Mouse (Mus musculus) neutrophil, adult 5-6 weeks (primary cell): ENCODE measurements around the gene Grin2a. TPM values are rescaled to one million over a fixed set of nuclear protein-coding genes. Genes with fewer than 3 reads are reported as not detected.

Experiments used
- ATAC-seq: fragments of 151-379, 151-347 bp; 2 replicates; pipeline ENCODE4 v1.8.0; 2017; ENCODE audit warnings: mild to moderate bottlenecking, moderate TSS enrichment; ENCODE audit not compliant: insufficient number of reproducible peaks, poor library complexity, low FRiP score, severe bottlenecking; ENCODE audit errors: extremely low read depth
- total RNA-seq: library from RNA; stranded (forward); fragments of 200-1000 nt; gene quantifications from 2 replicates; pipeline ENCODE4 v1.2.3, GENCODE M21; 2017

Gene Grin2a
- total RNA-seq, 1 experiment from 2014 or later: 0.23 TPM

DNA sequence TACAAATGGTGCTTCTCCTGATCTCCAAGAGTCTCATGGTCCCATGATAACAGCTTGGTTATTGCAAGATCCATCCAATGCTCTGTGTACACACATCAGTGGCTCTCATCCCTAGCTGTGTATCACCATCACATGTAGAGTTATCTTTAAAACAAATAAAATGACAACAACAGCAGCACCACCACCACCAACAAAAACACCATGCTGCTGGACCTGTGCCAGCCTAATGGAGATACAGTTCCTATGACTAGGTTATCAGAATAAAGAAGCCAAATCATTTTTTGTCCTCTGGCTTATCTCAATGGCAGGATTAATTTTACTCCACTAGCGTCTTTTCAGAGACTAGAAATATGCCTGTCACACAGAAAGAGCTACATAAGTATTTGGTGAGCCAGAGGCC lies 226.4 kb downstream of the Grin2a start:
- no peak for ATAC-seq

DNA sequence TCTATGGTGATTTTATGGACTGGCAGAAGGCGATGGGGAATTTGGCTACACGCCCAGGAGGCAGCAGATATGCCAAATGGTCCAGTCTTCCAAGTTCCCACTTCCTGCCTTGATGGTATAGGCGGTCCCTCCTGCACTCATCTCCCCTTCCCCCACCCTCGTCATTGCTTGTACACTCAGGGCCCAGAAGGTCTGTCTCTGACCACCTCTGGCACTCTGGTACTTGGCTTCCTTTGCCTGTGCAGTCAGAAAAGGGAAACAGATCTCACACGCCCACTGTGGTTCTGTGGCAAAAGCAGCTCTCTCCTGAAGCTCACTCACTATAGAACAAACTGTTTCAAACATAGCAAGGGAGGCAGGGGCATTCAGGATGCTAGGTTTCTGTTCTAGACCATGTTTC lies 227.0 kb downstream of the Grin2a start:
- ATAC-seq: no peak

DNA sequence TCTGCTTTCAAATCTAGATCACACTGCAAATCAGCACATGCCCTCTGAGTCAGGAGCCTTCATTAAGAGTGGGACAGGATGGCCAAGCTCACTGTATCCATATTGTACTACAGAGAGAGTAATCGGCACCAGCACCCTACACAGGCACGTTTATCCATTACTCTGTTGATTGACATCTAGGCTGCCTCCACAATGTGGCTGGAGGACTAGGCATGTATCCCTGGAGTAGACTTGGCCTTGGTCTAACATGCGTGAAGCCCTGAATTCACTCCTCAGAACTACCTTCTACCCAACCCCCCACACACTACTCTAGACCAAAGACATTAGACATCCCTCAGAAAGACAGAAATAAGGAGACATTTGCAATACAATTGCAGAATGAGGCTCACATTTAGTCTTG lies 227.4 kb downstream of the Grin2a start:
- ATAC-seq: no peak

DNA sequence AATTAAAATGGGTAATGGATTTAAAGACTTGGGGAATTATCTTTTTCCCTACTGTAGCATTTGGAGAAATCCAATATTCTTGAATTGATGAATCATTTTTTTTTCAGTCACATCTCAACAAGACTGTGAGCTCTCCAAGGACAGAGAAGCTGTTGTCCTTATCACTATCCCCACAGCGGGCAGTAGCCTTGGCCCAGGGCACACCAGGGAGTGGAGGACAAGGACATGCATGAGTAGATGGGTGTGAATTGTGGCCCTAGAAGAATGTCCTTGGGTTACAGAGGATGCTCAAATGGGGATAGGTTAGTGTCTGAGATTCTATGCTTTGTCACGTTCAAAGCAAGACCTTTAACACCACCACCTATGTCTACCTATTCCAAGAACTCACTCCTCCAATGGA lies 231.3 kb downstream of the Grin2a start:
- no peak for ATAC-seq

DNA sequence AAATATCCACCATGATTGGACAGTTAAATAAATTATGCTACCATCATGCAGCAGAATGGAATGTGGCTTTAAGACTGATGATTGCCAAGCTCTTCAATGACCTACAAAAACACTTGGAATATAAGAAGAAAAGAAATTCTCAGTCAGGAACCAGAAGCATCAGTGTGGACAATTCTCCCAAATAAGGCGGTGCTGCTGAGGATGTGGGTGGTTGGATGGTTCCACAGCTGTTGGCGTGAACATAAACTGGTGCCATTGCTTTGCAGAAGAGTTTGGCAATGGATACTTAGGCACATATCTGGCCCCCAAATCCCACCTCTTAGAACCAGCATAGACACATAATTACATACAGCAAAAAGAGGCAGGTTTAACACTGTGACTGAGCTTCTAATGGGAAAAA lies 235.0 kb downstream of the Grin2a start:
- ATAC-seq: no peak

DNA sequence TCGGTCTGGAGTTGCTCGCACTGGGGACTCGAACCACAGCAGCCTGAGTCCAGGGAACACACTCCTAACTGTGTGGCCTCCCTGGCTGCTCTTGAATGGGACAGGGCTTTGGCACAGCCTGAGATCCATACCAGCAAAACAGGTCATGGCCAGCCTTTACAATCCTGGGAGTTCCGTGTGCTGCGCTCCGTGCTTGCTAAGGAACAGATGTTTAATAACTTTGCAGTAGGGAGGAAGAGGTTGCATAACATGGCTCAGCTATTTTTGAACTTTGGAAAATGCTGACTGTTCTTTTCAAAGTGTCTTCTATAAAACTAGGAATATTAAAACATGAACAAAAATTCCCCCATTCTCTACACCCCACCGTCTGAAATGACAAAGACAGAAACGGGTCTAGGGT lies 238.5 kb downstream of the Grin2a start:
- no peak for ATAC-seq

DNA sequence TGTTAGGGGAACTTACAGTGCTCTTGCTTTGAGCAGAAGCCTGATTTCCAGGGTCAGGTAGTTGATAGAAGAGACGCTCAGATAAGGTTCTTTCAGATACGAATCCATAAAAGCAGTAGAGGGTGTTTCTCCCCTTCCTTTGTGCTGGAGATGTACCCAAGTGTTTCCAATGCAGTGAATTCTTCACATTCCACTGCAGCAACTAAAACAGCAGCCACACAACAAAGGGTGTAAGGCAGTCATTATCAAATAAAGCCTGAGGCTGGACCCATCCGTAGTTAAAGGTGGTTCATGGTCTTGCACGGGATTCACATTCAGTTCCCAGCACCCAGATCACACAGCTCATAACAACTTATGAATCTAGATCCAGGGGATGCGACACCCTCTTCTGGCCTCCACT lies 241.3 kb downstream of the Grin2a start:
- ATAC-seq: no peak

DNA sequence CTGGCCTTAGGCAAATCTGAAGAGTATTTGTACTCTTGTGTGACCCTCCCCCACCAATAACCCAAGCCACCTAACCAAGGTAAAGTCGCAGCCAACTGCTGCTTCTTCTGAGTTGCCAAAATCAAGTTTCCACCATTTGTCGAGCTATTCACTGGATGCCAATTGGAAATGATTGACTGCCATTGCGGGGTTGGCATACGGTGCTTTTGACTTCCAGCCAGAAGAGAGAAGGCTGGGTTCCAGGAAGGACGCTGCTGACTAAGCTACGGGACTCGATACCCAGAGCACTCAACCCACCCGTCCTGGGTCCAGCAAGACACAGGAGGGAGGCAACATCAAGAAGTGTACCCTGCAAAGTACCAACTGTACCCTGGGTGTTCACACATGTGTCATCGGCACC lies 242.3 kb downstream of the Grin2a start:
- no peak for ATAC-seq

DNA sequence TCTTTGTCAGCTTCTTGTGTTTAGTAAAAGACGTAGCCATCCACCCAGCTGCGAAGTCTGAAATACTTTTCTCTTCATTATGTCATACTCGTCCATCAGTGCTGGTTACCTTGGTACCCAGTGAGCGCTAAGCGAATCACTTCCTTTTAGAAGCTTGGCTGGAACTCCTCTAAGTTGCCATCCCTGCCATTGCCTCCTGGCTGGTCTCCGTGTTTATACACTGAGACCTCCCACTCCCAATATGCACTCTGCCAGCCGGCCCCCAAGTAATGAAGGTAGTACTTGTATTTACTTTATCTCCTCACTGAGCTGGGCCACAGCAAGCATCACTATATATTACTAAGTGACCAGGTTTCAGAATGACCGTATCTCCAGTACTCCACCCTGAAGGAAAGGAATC lies 242.8 kb downstream of the Grin2a start:
- no peak for ATAC-seq

DNA sequence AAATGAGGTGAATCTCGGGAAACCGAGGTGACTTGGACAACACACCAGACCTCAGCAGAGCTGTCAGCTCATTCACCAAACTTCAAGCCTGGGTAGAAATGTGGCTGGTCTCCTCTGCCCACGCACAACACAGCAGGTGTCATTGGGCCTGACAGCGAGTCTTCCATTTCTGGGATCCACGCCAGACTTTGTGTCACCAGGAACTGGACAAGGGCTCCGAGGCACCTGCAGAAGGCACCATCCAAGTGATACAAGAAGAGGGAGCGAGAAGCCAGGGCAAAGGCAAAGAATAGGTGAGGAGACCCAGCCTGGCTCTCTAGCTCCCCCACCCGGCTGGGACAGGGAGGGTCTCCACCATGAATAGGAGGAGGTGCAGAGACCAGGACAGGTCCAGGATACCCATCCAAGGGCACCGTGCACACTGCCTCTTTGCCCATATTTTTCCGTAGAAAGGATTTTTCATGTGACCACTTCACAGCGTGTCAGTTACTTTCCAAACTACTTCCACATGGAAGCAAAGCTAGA lies 244.3 kb downstream of the Grin2a start:
- ATAC-seq: no peak

DNA sequence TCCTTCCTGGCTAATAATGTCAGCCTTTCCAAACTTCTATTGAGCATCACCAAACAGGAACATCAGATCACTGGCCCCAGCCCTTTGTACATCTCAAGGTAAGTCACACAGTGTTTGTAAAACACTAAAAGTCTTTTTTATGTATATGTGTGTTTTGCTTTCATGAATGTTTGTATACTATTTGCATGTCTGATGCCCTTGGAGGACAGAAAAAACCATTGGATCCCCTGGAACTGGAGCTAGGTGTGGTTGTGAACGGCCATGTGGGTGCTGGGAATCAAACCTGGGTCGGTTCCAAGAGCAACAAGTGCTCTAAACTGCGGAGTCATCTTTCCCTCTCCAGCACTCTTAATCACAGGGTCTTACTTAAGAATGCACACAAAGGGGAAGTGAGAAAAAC lies 245.7 kb downstream of the Grin2a start:
- no peak for ATAC-seq

DNA sequence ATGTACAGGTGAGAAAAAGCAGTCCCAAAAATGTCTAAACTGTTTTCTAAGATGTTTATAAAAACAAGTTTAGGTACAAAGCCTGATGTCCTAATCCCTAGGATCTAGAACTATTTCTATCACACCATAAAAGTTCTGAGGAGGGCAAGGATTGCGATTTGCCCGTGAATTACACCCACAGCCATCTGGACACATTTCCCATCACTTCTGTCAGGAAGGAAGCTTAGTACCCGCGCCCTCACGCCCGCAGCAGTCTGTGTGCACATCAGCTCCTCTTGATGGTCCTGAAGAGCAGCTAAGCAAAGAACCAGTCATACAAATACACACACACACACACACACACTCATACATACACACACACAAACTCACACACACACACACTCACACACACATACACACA lies 252.9 kb downstream of the Grin2a start:
- ATAC-seq: no peak

DNA sequence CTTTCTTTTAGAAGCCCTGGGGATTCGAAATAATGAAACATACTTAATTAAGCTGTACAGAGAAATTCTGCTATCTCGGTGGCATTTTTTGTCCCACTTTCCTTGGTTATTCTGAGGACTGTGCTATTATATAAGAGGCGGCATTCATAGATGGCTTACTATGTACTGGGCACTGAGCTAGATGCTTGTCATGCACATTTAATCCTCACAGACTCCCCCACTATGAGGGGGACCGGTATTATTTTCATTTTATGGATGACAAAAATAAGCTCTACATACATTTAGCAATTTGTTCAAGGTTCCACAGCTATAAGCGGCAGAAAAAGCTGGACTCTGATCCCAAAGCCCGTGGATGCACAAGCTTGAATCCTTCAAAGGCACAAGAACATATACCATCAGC lies 256.7 kb downstream of the Grin2a start:
- no peak for ATAC-seq

DNA sequence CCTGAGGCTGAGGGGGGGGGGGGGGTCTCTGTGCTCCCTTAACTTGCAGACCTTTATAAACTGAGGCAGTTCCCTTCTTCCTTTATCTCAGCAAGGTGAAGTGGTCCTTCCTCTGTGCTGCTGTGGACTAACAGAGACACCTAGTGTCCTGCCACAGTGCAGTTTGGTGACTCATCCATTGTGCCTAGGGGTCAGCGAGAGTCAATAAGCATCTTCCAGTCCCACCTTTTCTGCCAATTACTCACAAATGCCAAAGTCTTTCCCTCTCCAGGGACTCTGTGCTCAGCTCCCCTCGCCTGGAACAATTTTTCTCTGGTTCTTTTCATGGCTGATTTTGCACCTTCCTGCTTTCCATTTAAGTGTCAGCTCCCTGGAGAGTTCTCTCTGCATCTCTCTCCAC lies 258.2 kb downstream of the Grin2a start:
- no peak for ATAC-seq

DNA sequence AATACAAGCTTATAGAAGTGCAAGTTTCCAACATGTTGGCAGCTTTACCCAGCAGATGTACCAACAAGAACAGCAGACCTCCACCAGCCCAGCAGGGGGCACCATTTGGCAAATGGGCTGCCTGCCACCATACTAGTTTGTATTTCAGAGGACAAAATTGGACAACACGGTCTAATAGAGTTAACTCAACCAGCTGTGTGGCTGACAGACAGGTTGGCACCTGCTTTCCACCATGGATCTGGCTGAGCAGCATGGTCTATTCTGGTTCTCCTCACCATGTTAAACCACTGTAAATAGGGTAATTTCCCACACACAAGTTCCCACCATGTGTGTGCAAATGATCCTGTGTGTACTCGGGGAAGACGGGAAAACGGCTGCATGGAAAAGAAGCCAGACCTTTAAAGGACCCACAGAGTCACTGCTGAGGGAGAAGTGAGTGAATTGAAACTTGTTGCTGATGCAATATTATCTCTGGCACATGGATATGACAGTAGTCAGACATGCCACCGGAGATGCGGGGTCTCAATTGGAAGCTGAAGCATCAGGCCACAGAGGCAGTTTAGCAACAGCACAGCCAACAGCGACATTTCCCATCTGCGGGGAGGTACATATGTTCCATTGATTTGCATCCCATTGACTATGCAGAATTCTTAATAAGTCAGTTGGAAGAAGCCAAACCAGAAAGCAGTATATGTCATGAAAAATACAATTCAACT lies 259.8 kb downstream of the Grin2a start:
- no peak for ATAC-seq

DNA sequence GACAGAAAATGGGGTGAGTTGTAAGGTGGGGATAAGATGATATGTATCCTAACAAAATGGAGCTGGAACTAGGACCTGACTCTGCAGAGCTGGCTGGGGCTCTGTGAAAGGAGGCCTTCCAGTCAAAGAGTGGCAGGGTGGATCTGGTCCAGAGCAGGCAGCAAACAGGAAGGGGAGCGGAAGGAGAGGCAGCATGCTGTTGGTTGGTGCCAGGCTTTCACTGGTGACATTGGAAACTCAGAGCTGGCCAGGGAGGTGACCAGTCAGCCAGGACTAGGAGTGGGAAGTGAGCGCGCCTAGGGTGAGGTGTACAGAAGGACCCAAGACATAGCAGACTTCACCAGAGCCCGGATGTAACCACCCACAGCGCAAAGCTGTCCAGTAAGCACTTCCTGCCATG lies 267.8 kb downstream of the Grin2a start:
- no peak for ATAC-seq

DNA sequence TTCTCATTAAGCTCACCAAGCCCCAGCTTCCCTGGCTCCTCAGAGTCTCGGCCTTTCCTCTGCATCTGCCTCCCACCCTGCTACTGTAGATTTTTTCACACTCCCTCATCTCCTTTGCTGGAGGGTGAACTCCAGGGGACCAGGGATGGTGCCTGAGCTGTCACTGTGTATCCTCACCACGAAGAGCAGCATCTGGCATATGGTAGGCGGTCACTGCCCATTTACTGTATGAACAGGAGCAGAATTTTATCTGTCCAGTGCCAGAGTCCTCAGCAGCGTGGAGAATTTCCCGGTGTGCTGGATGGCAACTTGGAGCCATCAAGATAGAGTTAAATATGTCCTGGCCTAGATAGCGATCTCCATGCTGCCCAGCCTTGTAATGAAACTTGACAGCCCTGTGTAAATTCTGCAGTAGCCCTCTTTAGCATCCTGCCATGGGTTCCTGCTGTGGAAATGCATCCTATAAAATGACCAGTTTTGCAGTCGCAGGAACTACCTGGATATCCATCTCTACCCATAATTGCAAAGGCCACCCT lies 269.7 kb downstream of the Grin2a start:
- ATAC-seq: no peak

DNA sequence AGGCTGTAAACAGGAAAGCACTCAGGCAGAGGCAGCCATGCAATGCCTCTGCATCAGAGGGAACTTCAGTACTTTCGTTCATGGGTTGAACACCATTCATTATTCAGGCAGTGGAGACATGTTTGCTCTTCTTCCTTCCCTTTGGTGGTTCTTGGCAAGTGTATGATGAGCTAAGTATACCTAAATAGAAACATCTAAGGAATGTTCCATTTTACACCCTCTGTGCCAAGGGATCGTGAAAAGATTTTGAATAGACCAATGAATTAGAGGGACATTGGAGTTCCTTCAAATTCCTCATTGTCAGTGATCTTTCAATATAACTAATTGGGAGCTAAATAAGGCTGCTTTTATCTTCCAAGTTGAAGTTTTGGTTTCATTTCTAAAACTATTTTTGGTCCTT lies 284.0 kb downstream of the Grin2a start:
- ATAC-seq: no peak

DNA sequence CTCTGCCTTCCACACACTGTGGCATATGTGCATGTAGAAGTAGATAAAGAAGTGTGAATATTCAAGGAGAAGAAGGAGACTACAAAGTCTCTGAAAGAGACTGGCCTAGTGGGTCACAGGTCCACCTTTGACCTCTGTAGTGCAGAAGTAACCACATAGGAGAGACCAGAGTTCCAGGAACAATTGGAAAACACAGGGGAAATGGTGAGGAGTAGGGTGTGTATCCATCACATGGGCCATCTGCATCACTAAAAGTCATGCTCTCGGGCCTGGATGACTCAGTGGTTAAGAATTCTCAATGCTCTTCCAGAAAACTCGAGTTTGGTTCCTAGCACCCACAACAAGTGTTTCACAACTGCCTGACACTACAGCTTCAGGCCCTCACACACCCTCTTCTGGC lies 285.4 kb downstream of the Grin2a start:
- ATAC-seq: no peak

DNA sequence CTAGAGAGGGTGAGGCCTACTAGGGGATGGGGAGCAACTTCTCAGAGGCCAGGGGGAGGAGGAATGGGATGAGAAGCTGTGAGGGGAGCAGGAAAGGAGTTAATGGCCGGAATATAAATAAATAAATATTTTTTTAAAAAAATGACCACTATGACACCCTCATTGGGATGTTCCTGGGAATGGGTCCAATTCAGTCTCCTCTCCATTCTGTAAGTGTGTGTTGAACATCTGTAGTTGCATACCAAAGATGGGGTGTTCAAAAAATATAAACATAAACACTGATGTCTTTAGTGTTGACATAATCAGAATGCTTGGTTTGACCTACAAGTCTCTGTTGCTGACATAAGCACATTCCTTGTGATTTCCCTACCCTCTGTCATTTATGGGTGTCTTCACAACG lies 298.2 kb downstream of the Grin2a start:
- ATAC-seq: no peak

DNA sequence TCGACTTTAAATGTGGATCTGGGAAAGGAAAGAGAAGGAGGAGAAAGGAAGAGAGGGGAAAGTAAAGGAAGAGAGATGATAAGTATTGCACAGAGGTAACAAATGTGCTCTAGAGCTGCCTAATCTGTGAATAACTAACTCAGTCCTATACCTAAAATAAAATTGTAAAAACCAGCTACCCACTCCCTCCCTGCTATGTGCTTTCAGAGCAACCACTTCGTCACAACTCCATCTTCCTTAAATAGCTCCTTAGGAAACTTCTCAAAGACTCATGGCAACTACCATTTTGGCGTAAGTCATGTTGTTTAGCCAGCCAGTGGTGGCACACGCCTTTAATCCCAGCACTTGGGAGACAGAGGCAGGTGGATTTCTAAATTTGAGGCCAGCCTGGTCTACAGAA lies 301.3 kb downstream of the Grin2a start:
- no peak for ATAC-seq
